Mouse (Mus musculus): ENCODE results near the gene Kif3a. TPM values are rescaled to one million over a fixed set of nuclear protein-coding genes. Genes with fewer than 3 reads are reported as not detected.

The Kif3a gene
- polyA plus RNA-seq, 1 experiment from 2014 or later, result 69.4 TPM

- WGBS, result 8% methylated on average over 12 of the region's 12 CpGs
- Histone ChIP-seq H3K9me3 (replicated peaks) (no peaks in the 10 kb centered on the region), H3K27me3 (ENCODE audit: low read depth, poor library complexity, severe bottlenecking) (no peaks in the 10 kb centered on the region), H3K4me1 (peaks cover 9% of the 10 kb centered on the region; the same call in 1 of the 2 replicates), H3K36me3 (peaks cover 13% of the 10 kb centered on the region), H3K4me3 (no peak overlapping the region), H3K27ac (no peak overlapping the region)
- DNase-seq (ENCODE audit: low spot score), result no peak
Measured at GRCm38 (mm10) chr11:53605609-53606008, 38.4 kb downstream of the Kif3a start.

DNA sequence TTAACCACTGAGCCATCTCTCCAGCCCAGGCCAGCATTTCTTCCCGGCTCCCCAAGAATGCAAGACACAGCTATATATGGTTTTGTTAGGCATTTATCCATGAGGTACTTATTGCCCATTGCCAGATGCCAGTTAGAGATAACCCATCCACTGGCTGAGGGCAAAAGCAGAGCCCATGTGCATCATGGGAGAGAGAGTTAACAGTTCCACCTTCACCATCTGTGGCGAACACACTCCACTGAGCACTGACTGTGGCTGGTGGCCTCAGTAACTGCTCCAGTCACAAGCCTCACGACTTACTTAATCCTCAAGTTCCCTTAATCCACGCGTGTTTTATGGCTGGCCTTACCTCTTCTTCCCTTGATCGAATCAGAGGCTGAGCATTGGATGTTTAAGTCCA, 42.1 kb downstream of the Kif3a start:
- no peak for DNase-seq (ENCODE audit: low spot score)
- WGBS, result 84% methylated on average over 6 of the region's 6 CpGs
- no peaks in the 10 kb centered on the region for H3K9me3 ChIP-seq (replicated peaks)
- H3K36me3 ChIP-seq, result no peaks in the 10 kb centered on the region
- no peak overlapping the region for H3K27ac ChIP-seq
- H3K4me1 ChIP-seq, result peaks cover 9% of the 10 kb centered on the region; the same call in 1 of the 2 replicates
- H3K27me3 ChIP-seq (ENCODE audit: low read depth, poor library complexity, severe bottlenecking), result no peaks in the 10 kb centered on the region
- no peak overlapping the region for H3K4me3 ChIP-seq

DNA sequence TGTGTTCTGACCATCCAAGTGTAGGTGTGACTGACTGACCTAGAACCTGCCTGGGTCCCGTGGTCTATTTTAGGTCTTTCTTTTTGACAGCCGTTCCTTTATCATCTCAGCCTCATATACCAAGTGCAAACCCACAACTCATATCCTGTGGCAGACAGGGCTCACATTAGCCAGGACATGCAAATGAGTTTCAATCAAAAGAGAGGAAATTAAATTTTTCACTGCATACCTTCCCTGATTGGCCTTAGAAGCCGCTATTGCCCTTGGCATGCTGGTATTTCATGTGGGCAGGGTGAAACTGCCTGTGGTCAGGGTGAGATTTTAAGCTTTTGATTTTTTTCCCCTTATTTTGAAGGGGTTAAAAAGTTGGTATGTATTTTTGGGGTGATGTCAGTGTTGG, 42.5 kb downstream of the Kif3a start:
- Histone ChIP-seq H3K9me3 (replicated peaks) (no peaks in the 10 kb centered on the region), H3K27ac (no peak overlapping the region), H3K36me3 (no peaks in the 10 kb centered on the region), H3K27me3 (ENCODE audit: low read depth, poor library complexity, severe bottlenecking) (no peaks in the 10 kb centered on the region), H3K4me1 (peaks cover 9% of the 10 kb centered on the region; the same call in 1 of the 2 replicates), H3K4me3 (no peak overlapping the region)
- WGBS, result 90% methylated on average over 3 of the region's 3 CpGs
- DNase-seq (ENCODE audit: low spot score), result no peak

DNA sequence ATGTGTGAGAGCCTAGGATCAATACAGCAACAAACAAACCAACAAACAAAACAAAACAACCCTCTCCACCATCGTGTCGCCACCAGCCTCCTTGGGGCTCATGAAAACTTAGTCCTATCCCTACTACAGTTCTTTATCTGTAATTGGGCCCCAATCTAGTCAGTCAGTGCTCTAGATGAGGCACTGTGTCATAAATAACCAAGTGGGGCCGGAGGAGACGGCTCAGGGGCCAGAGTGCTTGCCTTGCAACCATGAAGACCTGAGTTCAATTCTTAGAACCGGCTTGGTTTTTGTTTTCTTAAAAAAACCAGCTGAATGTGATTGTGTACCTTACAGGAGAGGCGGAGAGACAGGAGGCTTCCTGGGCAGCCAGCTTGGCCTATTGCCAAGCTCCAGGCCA, 48.0 kb downstream of the Kif3a start:
- no peaks in the 10 kb centered on the region for H3K36me3 ChIP-seq
- H3K4me1 ChIP-seq, result no peaks in the 10 kb centered on the region
- no peaks in the 10 kb centered on the region for H3K27me3 ChIP-seq (ENCODE audit: low read depth, poor library complexity, severe bottlenecking)
- H3K4me3 ChIP-seq, result no peak overlapping the region
- no peaks in the 10 kb centered on the region for H3K9me3 ChIP-seq (replicated peaks)
- no peak for DNase-seq (ENCODE audit: low spot score)
- H3K27ac ChIP-seq, result no peak overlapping the region
- 83% methylated on average over 6 of the region's 6 CpGs for WGBS

GRCm38 (mm10) chr11:53615575-53615974, 48.4 kb downstream of the Kif3a start:
- Histone ChIP-seq H3K4me3 (no peak overlapping the region), H3K27me3 (ENCODE audit: low read depth, poor library complexity, severe bottlenecking) (no peaks in the 10 kb centered on the region), H3K36me3 (no peaks in the 10 kb centered on the region), H3K4me1 (no peaks in the 10 kb centered on the region), H3K27ac (no peak overlapping the region), H3K9me3 (replicated peaks) (no peaks in the 10 kb centered on the region)
- DNase-seq (ENCODE audit: low spot score), result no peak
- WGBS, result 96% methylated on average over 8 of the region's 8 CpGs

DNA sequence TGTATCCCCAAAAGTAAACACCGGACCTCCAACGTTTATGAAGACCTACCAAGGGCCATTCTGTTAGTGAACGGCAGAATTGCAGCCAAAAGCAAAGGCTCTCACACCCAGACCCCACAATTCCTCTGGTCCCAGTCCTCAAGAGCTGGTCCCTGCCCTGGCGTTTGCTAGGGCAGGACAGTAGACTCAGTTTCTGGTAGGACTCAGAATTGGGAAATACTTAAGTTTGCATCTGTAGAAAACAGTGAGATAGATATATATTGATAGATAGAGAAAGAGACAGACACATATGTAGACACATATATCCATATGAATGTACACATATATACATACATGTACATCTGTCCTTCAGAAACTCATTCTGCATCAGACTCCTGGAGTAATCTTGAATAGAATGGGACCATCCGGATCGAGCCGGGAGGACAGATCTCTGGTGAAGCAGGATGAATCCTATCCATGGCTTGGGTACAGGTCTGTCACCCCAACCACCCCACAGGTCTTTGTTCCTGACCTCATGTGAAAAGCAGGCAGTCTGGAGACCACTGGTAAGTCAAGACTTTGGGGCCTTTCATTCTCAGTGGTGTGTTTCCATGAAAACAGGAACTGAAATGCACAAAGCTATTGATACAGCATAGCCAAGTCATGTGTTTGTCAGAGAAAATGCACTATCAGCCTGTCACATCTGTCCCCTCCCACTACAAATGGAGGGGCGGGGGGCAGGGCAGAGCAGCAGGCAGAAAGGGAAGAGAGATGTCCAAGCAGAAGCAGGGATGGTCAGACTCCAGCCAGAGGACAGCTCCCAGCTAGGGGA, 49.8 kb downstream of the Kif3a start:
- 82% methylated on average over 8 of the region's 8 CpGs for WGBS
- Histone ChIP-seq H3K36me3 (no peaks in the 10 kb centered on the region), H3K9me3 (replicated peaks) (no peaks in the 10 kb centered on the region), H3K4me3 (no peak overlapping the region), H3K4me1 (no peaks in the 10 kb centered on the region), H3K27me3 (ENCODE audit: low read depth, poor library complexity, severe bottlenecking) (no peaks in the 10 kb centered on the region), H3K27ac (no peak overlapping the region)
- no peak for DNase-seq (ENCODE audit: low spot score)

- Histone ChIP-seq H3K27ac (no peak overlapping the region), H3K9me3 (replicated peaks) (no peaks in the 10 kb centered on the region), H3K4me3 (no peak overlapping the region), H3K36me3 (no peaks in the 10 kb centered on the region), H3K4me1 (no peaks in the 10 kb centered on the region), H3K27me3 (ENCODE audit: low read depth, poor library complexity, severe bottlenecking) (no peaks in the 10 kb centered on the region)
- WGBS, result 68% methylated on average over 4 of the region's 4 CpGs
- DNase-seq (ENCODE audit: low spot score), result no peak
Measured at GRCm38 (mm10) chr11:53617562-53618109, 50.5 kb downstream of the Kif3a start.

DNA sequence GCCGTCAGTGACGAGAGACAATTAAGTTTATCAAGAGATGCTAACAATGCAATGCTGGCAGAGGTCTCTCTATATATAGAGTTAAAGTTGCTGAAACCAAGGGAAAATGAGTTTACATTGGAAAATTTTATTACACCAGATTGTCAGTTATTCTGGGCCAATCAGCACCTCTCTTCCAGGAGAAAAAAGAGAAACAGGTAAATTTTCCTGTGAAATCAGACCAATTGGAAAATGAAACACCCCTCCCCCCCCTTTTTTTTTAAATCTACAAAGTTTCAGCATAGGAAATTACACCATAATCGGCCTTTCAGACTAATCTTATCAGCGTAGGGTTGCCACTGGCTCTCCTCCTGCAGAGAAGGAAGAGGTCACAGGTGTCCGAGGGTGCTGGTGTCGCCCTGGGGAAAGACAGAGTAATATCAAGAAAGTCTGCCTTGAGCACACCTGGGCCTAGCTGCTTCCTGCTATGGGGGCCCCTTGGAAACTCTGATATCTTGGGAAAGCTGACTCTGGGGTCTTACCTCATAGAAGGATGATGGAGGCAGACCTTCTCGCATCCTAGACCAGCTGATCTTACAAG, 51.5 kb downstream of the Kif3a start, which contains the start of gene Il4:
TSS of gene Il4 (minus strand) at position 51 of the 580 bp plus-strand sequence.
- H3K27ac ChIP-seq, result no peak within 1 kb of the TSS
- no peak for DNase-seq (ENCODE audit: low spot score)
- H3K4me3 ChIP-seq, result no peak within 1 kb of the TSS
- no peaks in the 10 kb centered on the region for H3K27me3 ChIP-seq (ENCODE audit: low read depth, poor library complexity, severe bottlenecking)
- 86% methylated on average over 7 of the region's 7 CpGs for WGBS
- H3K9me3 ChIP-seq (replicated peaks), result no peaks in the 10 kb centered on the region
- no peaks in the 10 kb centered on the region for H3K36me3 ChIP-seq
- no peaks in the 10 kb centered on the region for H3K4me1 ChIP-seq

DNA sequence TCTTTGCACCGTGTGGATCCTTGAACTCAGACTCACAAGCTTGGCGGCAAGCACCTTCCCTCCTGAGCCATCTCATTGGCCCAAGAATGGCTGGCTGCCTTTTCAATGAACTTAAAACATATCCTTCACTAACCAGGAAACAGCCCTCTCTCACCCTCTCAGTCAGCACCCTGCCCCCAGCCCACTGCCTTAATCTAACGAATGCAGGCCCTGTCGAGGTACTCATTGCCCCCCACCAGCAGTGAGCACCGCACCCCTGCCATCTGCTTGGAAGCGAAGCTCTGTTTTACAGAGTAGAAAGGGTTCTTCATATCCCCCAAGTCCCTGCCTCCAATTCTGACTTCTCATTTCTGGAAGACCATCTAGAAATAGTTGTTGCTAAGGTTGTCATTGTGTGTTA, 52.2 kb downstream of the Kif3a start:
- no peaks in the 10 kb centered on the region for H3K36me3 ChIP-seq
- H3K27me3 ChIP-seq (ENCODE audit: low read depth, poor library complexity, severe bottlenecking), result no peaks in the 10 kb centered on the region
- 66% methylated on average over 6 of the region's 6 CpGs for WGBS
- no peaks in the 10 kb centered on the region for H3K4me1 ChIP-seq
- H3K27ac ChIP-seq, result no peak overlapping the region
- no peaks in the 10 kb centered on the region for H3K9me3 ChIP-seq (replicated peaks)
- DNase-seq (ENCODE audit: low spot score), result no peak
- H3K4me3 ChIP-seq, result no peak overlapping the region

GRCm38 (mm10) chr11:53620094-53620493, 52.9 kb downstream of the Kif3a start:
- Histone ChIP-seq H3K27ac (no peak overlapping the region), H3K4me3 (no peak overlapping the region), H3K4me1 (no peaks in the 10 kb centered on the region), H3K9me3 (replicated peaks) (no peaks in the 10 kb centered on the region), H3K36me3 (no peaks in the 10 kb centered on the region), H3K27me3 (ENCODE audit: low read depth, poor library complexity, severe bottlenecking) (no peaks in the 10 kb centered on the region)
- whole genome bisulfite sequencing, result 91% methylated on average over 4 of the region's 4 CpGs
- no peak for DNase-seq (ENCODE audit: low spot score)

GRCm38 (mm10) chr11:53621582-53622439, 54.6 kb downstream of the Kif3a start:
- 0 out of 2 replicates have a peak, but pooled peaks cover under 1% of the 10 kb centered on the region for H3K4me1 ChIP-seq
- H3K27me3 ChIP-seq (ENCODE audit: low read depth, poor library complexity, severe bottlenecking), result no peaks in the 10 kb centered on the region
- H3K4me3 ChIP-seq, result no peak overlapping the region
- no peak for DNase-seq (ENCODE audit: low spot score)
- H3K27ac ChIP-seq, result no peak overlapping the region
- H3K36me3 ChIP-seq, result no peaks in the 10 kb centered on the region
- H3K9me3 ChIP-seq (replicated peaks), result no peaks in the 10 kb centered on the region
- 93% methylated on average over 11 of the region's 11 CpGs for WGBS

- H3K4me3 ChIP-seq, result no peak overlapping the region
- no peaks in the 10 kb centered on the region for H3K9me3 ChIP-seq (replicated peaks)
- H3K27me3 ChIP-seq (ENCODE audit: low read depth, poor library complexity, severe bottlenecking), result no peaks in the 10 kb centered on the region
- no peak overlapping the region for H3K27ac ChIP-seq
- DNase-seq (ENCODE audit: low spot score), result no peak
- H3K4me1 ChIP-seq, result 0 out of 2 replicates have a peak, but pooled peaks cover 6% of the 10 kb centered on the region
- no peaks in the 10 kb centered on the region for H3K36me3 ChIP-seq
- 78% methylated on average over 6 of the region's 6 CpGs for WGBS
Measured at GRCm38 (mm10) chr11:53622440-53622806, 55.2 kb downstream of the Kif3a start.

Data from limb, embryonic 10.5 days (tissue).